Comparison of ENCODE assay signal across 8 mouse cellular contexts in genomic region chr4:115038242-115038641, GRCm38 (mm10). TPM values are rescaled to one million over a fixed set of nuclear protein-coding genes. Genes with fewer than 3 reads are reported as not detected.
A peak's percentile ranks its signal among the peaks of the same experiment; 100 is the strongest.
DNase-seq lines count a peak whose midpoint lies in the region; ATAC-seq lines count a peak whose summit lies in the region.

No protein-coding gene starts in this region.

- no peak for ATAC-seq in cerebellum, adult (ENCODE audit: insufficient number of reproducible peaks, low FRiP score, low TSS enrichment)
- no peak for ATAC-seq in embryonic facial prominence, embryonic 11.5 days (replicated peaks; ENCODE audit: insufficient number of reproducible peaks, low FRiP score, low TSS enrichment, low read depth)

- H3K9me3 ChIP-seq in embryonic facial prominence, embryonic 11.5 days (replicated peaks; ENCODE audit: control insufficient read depth, low read length) = no peaks in the 10 kb centered on the region

- H3K27me3 ChIP-seq in embryonic facial prominence, embryonic 11.5 days (ENCODE audit: control insufficient read depth, insufficient read depth, low read length) = no peaks in the 10 kb centered on the region

- no peaks in the 10 kb centered on the region for H3K4me1 ChIP-seq in embryonic facial prominence, embryonic 11.5 days (ENCODE audit: control insufficient read depth, insufficient read depth, low read length)

- no peak overlapping the region for H3K9ac ChIP-seq in embryonic facial prominence, embryonic 11.5 days (replicated peaks; ENCODE audit: low read length)

- H3K27ac ChIP-seq in embryonic facial prominence, embryonic 11.5 days (replicated peaks; ENCODE audit: low read depth, low read length) = no peak overlapping the region

- WGBS in embryonic facial prominence, embryonic 11.5 days = 37% methylated on average over 4 of the region's 4 CpGs

- DNase-seq in cerebellum, adult 18-20 months = peak; percentile 18 to 25
- peak; percentile 53 for DNase-seq in layer of hippocampus, adult 11-12 months (ENCODE audit: low spot score)
- DNase-seq in layer of hippocampus, adult 9-11 months = no peak
- peak; percentile 39 for DNase-seq in MEL-GATA-1-ER (ENCODE audit: extremely low read depth, low read depth)
- peak; percentile 67 for DNase-seq in embryonic facial prominence, embryonic 11.5 days (ENCODE audit: low spot score)
- DNase-seq in layer of hippocampus, postnatal 10 days (ENCODE audit: low spot score in 2 of 2) = peak; percentile 67 to 71
- peak; percentile 61 for DNase-seq in mesoderm, embryonic 11.5 days (ENCODE audit: low read depth, low spot score)

- H3K36me3 ChIP-seq in embryonic facial prominence, embryonic 11.5 days (replicated peaks; ENCODE audit: control insufficient read depth, insufficient read depth, low read depth, low read length) = no peaks in the 10 kb centered on the region; the same call in 1 of the 2 replicates

- no peak overlapping the region for H3K4me2 ChIP-seq in embryonic facial prominence, embryonic 11.5 days (ENCODE audit: low read depth, low read length)

- H3K4me3 ChIP-seq in embryonic facial prominence, embryonic 11.5 days (ENCODE audit: low read depth, low read length) = no peak overlapping the region

RNA-seq across cellular contexts. Expression of gene Tal1, which starts 18.0 kb away (rescaled TPM):
- 4.8 and 5.3 TPM in 2 replicates for polyA plus RNA-seq in embryonic facial prominence, embryonic 11.5 days (2014; fragmentation: Nextera tagmentation; extraction: Ambion mirVana)
- 1 to 10 TPM; 2.0 to 2.6 TPM for total RNA-seq in layer of hippocampus, postnatal 10 days (2021)

RNA-seq across cellular contexts. Expression of gene Stil, which starts 38.3 kb away (rescaled TPM):
- polyA plus RNA-seq in embryonic facial prominence, embryonic 11.5 days (2014; fragmentation: Nextera tagmentation; extraction: Ambion mirVana) = 23.1 and 25.1 TPM in 2 replicates
- total RNA-seq in layer of hippocampus, postnatal 10 days (2021) = 1 to 10 TPM; 1.2 to 1.6 TPM

RNA-seq across cellular contexts. Expression of gene Pdzk1ip1, which starts 50.3 kb away (rescaled TPM):
- polyA plus RNA-seq in embryonic facial prominence, embryonic 11.5 days (2014; fragmentation: Nextera tagmentation; extraction: Ambion mirVana) = 11.3 and 13.1 TPM in 2 replicates
- total RNA-seq in layer of hippocampus, postnatal 10 days (2021) = under 1 TPM; 0.42 to 0.57 TPM

RNA-seq across cellular contexts. Expression of gene Cmpk1, which starts 51.2 kb away (rescaled TPM):
- polyA plus RNA-seq in embryonic facial prominence, embryonic 11.5 days (2014; fragmentation: Nextera tagmentation; extraction: Ambion mirVana) = 120 and 132 TPM in 2 replicates
- total RNA-seq in layer of hippocampus, postnatal 10 days (2021) = 100 to 1,000 TPM; 110 to 114 TPM
